Mouse (Mus musculus): ENCODE measurements at regions not wholly inside any gene's neighbourhood (a gene's known extent, or its start where the extent isn't known, plus 50 kb on each side); places are given as distances from the start of the nearest gene placed in this dataset.

DNA sequence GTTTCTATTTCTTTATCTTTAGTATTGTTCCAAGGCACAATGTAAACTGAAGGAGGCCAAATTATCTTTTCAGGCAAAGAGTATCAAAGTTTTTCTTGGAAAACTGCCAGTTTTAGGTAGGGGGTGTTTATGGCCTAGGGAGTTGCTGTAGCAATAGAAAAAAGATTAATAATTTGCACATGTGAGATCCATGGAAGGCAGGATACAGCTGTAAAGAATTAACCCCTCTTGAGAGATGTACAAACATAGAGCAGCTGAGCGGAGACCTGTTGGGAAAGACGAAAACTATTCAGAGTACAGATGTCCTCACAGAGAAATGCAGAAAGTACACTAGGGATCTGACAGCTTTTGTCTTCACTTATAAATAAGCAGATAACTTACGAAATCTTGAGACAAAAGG lies 176.8 kb downstream of the Fign start:
- Histone ChIP-seq H3K9me3 (replicated peaks; ENCODE audit: control insufficient read depth, low read length) (no peaks in the 10 kb centered on the region), H3K4me3 (ENCODE audit: low read depth, low read length) (no peak overlapping the region), H3K4me1 (ENCODE audit: control insufficient read depth, insufficient read depth, low read length) (no peaks in the 10 kb centered on the region), H3K36me3 (ENCODE audit: control insufficient read depth, insufficient read depth, low read length) (no peaks in the 10 kb centered on the region), H3K9ac (ENCODE audit: low read depth, low read length) (no peak overlapping the region), H3K4me2 (no peak overlapping the region), H3K27ac (ENCODE audit: low read depth, low read length) (no peak overlapping the region), H3K27me3 (ENCODE audit: control insufficient read depth, insufficient read depth, low read length) (no peaks in the 10 kb centered on the region)
- 53% methylated on average over 3 of the region's 3 CpGs for WGBS (ENCODE audit: insufficient replicate concordance)
- no peak for ATAC-seq (replicated peaks; ENCODE audit: insufficient number of reproducible peaks, low FRiP score, low TSS enrichment)

DNA sequence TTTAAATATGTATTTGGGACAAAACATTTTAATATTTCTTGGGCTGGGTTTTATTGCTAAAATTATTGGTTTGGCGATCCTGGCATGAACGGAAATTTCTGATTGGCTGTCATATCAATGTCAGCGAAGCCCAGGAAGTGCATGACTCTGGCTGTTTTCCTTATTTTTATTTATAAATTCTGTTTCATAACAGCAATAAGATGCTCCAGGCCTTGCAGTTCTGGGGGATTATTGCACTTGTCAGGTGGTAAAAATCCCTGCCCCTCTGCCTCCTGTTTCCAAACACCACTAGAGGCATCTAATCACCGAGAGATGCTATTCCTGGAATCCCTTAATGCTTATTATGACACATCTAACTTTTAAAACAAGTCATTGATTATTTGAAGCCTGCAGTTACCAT lies 177.8 kb downstream of the Fign start:
- 84% methylated on average over 4 of the region's 4 CpGs for WGBS (ENCODE audit: insufficient replicate concordance)
- no peak overlapping the region for H3K4me3 ChIP-seq (ENCODE audit: low read depth, low read length)
- no peaks in the 10 kb centered on the region for H3K27me3 ChIP-seq (ENCODE audit: control insufficient read depth, insufficient read depth, low read length)
- H3K27ac ChIP-seq (ENCODE audit: low read depth, low read length): no peak overlapping the region
- H3K36me3 ChIP-seq (ENCODE audit: control insufficient read depth, insufficient read depth, low read length): no peaks in the 10 kb centered on the region
- H3K4me2 ChIP-seq: no peak overlapping the region
- H3K9me3 ChIP-seq (replicated peaks; ENCODE audit: control insufficient read depth, low read length): no peaks in the 10 kb centered on the region
- no peak overlapping the region for H3K9ac ChIP-seq (ENCODE audit: low read depth, low read length)
- H3K4me1 ChIP-seq (ENCODE audit: control insufficient read depth, insufficient read depth, low read length): no peaks in the 10 kb centered on the region
- ATAC-seq (replicated peaks; ENCODE audit: insufficient number of reproducible peaks, low FRiP score, low TSS enrichment): no peak

DNA sequence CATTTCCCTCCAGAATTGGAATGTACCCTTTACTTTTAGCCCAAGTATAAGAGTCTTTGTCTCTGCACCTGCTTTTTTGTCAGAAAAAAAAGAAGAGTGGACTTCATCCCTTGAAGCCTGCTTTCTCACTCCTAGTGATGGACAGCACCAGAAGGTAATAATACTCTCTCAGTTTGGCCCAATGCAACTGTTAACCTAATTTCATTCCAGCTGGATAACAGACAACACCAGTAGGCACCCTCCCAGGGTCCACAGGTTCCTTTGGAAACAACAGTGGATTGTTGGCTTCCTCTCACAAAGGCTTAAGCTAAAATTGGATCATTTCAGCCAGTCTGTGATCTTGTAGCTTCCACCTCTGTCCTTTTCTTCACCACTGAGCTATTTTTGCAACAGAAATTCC lies 197.2 kb downstream of the Fign start:
- no peak overlapping the region for H3K27ac ChIP-seq (ENCODE audit: low read depth, low read length)
- H3K36me3 ChIP-seq (ENCODE audit: control insufficient read depth, insufficient read depth, low read length): no peaks in the 10 kb centered on the region
- no peak for ATAC-seq (replicated peaks; ENCODE audit: insufficient number of reproducible peaks, low FRiP score, low TSS enrichment)

DNA sequence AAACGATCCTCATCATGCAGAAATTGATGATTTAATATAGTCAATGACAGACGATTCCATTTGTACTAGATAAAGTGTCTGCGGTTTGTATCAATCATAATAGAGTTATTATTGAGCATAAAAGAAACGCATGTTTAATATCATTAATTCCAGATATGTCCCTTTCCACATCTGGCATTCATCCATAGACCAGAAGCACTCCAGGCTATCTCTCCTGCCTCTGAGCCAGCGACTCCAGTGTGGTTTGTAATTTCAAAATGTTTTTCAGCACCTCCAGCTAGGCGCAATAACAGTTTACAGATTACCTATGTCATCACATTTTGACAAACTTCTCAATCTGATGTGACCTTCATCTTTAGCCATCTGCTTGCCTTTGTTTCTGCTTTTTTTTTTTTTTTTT lies 219.4 kb downstream of the Fign start:
- H3K9ac ChIP-seq (ENCODE audit: low read depth, low read length): no peak overlapping the region
- WGBS (ENCODE audit: insufficient replicate concordance): 55% methylated on average over 6 of the region's 6 CpGs
- H3K36me3 ChIP-seq (ENCODE audit: control insufficient read depth, insufficient read depth, low read length): no peaks in the 10 kb centered on the region
- H3K9me3 ChIP-seq (replicated peaks; ENCODE audit: control insufficient read depth, low read length): no peaks in the 10 kb centered on the region
- no peak overlapping the region for H3K4me3 ChIP-seq (ENCODE audit: low read depth, low read length)
- H3K4me1 ChIP-seq (ENCODE audit: control insufficient read depth, insufficient read depth, low read length): no peaks in the 10 kb centered on the region
- no peak overlapping the region for H3K4me2 ChIP-seq
- no peak for ATAC-seq (replicated peaks; ENCODE audit: insufficient number of reproducible peaks, low FRiP score, low TSS enrichment)
- H3K27ac ChIP-seq (ENCODE audit: low read depth, low read length): no peak overlapping the region
- H3K27me3 ChIP-seq (ENCODE audit: control insufficient read depth, insufficient read depth, low read length): no peaks in the 10 kb centered on the region

More for the DNA sequence above, 197.2 kb downstream of the Fign start:
- Histone ChIP-seq H3K4me2 (no peak overlapping the region), H3K27me3 (ENCODE audit: control insufficient read depth, insufficient read depth, low read length) (no peaks in the 10 kb centered on the region), H3K9ac (ENCODE audit: low read depth, low read length) (no peak overlapping the region), H3K9me3 (replicated peaks; ENCODE audit: control insufficient read depth, low read length) (no peaks in the 10 kb centered on the region), H3K4me3 (ENCODE audit: low read depth, low read length) (no peak overlapping the region), H3K4me1 (ENCODE audit: control insufficient read depth, insufficient read depth, low read length) (no peaks in the 10 kb centered on the region)

DNA sequence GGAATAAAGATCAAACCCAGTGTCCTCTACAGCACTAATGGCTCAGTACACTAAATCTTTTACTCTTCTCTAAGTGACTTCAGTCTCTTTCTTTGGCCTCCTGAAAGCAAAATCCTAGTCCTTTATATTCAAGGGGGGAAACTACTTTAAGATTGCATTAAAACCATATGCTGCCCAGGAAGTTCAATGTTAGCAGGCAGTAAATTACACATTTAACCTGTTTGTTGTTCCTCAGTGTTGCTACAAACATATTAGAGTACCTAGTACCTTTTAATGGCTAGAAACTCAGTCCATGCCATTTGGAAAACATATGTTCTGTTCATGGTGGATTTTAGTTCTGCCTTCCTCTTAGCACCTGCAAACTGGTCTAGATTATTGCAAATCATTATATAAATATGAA lies 220.5 kb downstream of the Fign start:
- no peaks in the 10 kb centered on the region for H3K9me3 ChIP-seq (replicated peaks; ENCODE audit: control insufficient read depth, low read length)
- no peaks in the 10 kb centered on the region for H3K27me3 ChIP-seq (ENCODE audit: control insufficient read depth, insufficient read depth, low read length)
- ATAC-seq (replicated peaks; ENCODE audit: insufficient number of reproducible peaks, low FRiP score, low TSS enrichment): no peak

DNA sequence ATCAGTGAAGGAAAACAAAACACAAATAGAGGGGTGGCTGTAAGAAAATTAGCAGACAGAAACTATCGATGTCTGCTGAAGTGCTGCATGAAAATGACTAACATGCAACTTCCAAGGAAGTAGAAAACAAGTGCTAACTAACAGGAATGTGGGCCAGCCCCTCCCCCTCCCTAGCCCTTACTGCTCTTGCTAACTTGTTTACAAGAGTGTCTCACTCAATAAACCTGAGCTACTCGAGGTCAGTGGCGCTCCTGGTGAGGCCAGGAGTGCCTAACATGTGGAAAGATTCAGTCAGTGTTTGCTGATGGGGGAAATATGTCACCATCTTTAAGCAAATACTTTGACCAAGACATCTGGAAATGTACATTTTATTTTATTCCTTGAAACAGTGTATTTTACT lies 221.5 kb downstream of the Fign start:
- 13% methylated on average over 3 of the region's 3 CpGs for WGBS (ENCODE audit: insufficient replicate concordance)
- H3K4me2 ChIP-seq: no peak overlapping the region

More for the DNA sequence above, 220.5 kb downstream of the Fign start:
- H3K36me3 ChIP-seq (ENCODE audit: control insufficient read depth, insufficient read depth, low read length): no peaks in the 10 kb centered on the region
- no peaks in the 10 kb centered on the region for H3K4me1 ChIP-seq (ENCODE audit: control insufficient read depth, insufficient read depth, low read length)
- H3K9ac ChIP-seq (ENCODE audit: low read depth, low read length): no peak overlapping the region
- H3K4me2 ChIP-seq: no peak overlapping the region
- no peak overlapping the region for H3K4me3 ChIP-seq (ENCODE audit: low read depth, low read length)
- no peak overlapping the region for H3K27ac ChIP-seq (ENCODE audit: low read depth, low read length)

DNA sequence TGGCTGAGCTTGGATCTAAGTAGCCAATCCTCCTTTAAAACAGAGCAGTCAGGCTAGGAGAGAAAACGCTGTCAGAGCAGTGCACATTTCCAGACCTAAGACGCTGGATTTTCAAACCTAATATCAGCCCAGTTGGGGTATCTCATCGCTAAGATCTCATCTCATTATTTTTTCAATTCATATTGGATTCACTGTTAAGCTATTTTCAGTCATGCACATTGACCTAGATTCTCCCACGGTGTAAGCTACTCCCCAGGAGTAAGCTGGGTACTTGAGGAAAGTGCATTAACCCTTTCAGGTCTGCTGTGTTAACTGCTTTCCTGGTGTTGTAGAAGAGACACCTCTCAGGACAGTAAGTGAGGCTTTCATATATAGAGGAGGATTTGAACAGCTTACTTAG lies 222.7 kb downstream of the Fign start:
- H3K27me3 ChIP-seq (ENCODE audit: control insufficient read depth, insufficient read depth, low read length): no peaks in the 10 kb centered on the region
- H3K4me3 ChIP-seq (ENCODE audit: low read depth, low read length): no peak overlapping the region
- no peak overlapping the region for H3K4me2 ChIP-seq
- no peaks in the 10 kb centered on the region for H3K4me1 ChIP-seq (ENCODE audit: control insufficient read depth, insufficient read depth, low read length)
- H3K36me3 ChIP-seq (ENCODE audit: control insufficient read depth, insufficient read depth, low read length): no peaks in the 10 kb centered on the region
- H3K27ac ChIP-seq (ENCODE audit: low read depth, low read length): no peak overlapping the region
- WGBS (ENCODE audit: insufficient replicate concordance): 28% methylated on average over 4 of the region's 4 CpGs
- no peak overlapping the region for H3K9ac ChIP-seq (ENCODE audit: low read depth, low read length)
- ATAC-seq (replicated peaks; ENCODE audit: insufficient number of reproducible peaks, low FRiP score, low TSS enrichment): no peak
- no peaks in the 10 kb centered on the region for H3K9me3 ChIP-seq (replicated peaks; ENCODE audit: control insufficient read depth, low read length)

More for the DNA sequence above, 221.5 kb downstream of the Fign start:
- no peak for ATAC-seq (replicated peaks; ENCODE audit: insufficient number of reproducible peaks, low FRiP score, low TSS enrichment)
- Histone ChIP-seq H3K27ac (ENCODE audit: low read depth, low read length) (no peak overlapping the region), H3K9ac (ENCODE audit: low read depth, low read length) (no peak overlapping the region), H3K4me3 (ENCODE audit: low read depth, low read length) (no peak overlapping the region), H3K9me3 (replicated peaks; ENCODE audit: control insufficient read depth, low read length) (no peaks in the 10 kb centered on the region), H3K4me1 (ENCODE audit: control insufficient read depth, insufficient read depth, low read length) (no peaks in the 10 kb centered on the region), H3K27me3 (ENCODE audit: control insufficient read depth, insufficient read depth, low read length) (no peaks in the 10 kb centered on the region), H3K36me3 (ENCODE audit: control insufficient read depth, insufficient read depth, low read length) (no peaks in the 10 kb centered on the region)

DNA sequence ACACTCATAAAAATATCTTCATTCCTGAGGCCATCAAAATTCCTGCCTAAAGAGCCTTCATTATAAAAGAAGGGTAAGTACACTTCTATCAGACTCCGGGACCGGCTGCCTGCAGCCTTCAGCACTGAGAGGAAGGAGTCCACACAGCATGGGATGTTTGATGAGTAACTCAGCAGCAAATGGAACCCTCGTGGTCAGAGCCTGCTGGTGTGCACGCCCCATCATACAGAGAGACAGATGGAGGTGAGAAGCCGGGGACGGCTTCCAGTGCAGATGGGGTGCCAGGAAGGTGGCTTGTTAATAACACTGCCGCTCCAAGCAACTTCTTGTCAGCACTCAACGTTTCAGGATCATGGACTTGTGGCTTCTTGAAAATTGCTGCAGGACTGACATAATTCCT lies 231.3 kb downstream of the Fign start:
- WGBS (ENCODE audit: insufficient replicate concordance): 55% methylated on average over 8 of the region's 8 CpGs
- no peak overlapping the region for H3K4me2 ChIP-seq

DNA sequence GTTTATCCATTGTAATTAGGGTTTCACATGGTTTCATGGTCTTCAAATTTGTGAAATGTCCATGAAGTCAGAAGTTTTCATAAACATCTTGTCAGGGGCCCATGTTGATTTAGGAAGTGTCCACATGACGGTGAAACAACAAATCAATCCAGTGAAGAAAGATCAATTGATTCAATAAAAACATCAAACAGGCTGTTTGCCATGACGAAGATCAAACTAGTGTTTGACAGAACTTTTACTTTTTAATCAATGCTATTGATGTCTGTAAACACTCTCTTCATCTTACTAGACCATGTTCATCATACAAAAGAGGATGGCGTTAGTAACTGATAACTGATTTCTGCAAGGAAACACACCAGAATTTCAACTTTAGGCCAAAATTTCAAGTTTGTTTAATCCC lies 236.0 kb downstream of the Fign start:
- no peak overlapping the region for H3K4me2 ChIP-seq
- no peak for ATAC-seq (replicated peaks; ENCODE audit: insufficient number of reproducible peaks, low FRiP score, low TSS enrichment)
- H3K27ac ChIP-seq (ENCODE audit: low read depth, low read length): no peak overlapping the region
- H3K4me1 ChIP-seq (ENCODE audit: control insufficient read depth, insufficient read depth, low read length): no peaks in the 10 kb centered on the region
- WGBS (ENCODE audit: insufficient replicate concordance): 79% methylated on average over 3 of the region's 3 CpGs
- H3K4me3 ChIP-seq (ENCODE audit: low read depth, low read length): no peak overlapping the region
- H3K9ac ChIP-seq (ENCODE audit: low read depth, low read length): no peak overlapping the region
- no peaks in the 10 kb centered on the region for H3K27me3 ChIP-seq (ENCODE audit: control insufficient read depth, insufficient read depth, low read length)
- H3K9me3 ChIP-seq (replicated peaks; ENCODE audit: control insufficient read depth, low read length): no peaks in the 10 kb centered on the region
- no peaks in the 10 kb centered on the region for H3K36me3 ChIP-seq (ENCODE audit: control insufficient read depth, insufficient read depth, low read length)

More for the DNA sequence above, 231.3 kb downstream of the Fign start:
- no peak overlapping the region for H3K27ac ChIP-seq (ENCODE audit: low read depth, low read length)
- H3K4me1 ChIP-seq (ENCODE audit: control insufficient read depth, insufficient read depth, low read length): no peaks in the 10 kb centered on the region
- H3K27me3 ChIP-seq (ENCODE audit: control insufficient read depth, insufficient read depth, low read length): no peaks in the 10 kb centered on the region
- no peaks in the 10 kb centered on the region for H3K36me3 ChIP-seq (ENCODE audit: control insufficient read depth, insufficient read depth, low read length)
- no peaks in the 10 kb centered on the region for H3K9me3 ChIP-seq (replicated peaks; ENCODE audit: control insufficient read depth, low read length)
- ATAC-seq (replicated peaks; ENCODE audit: insufficient number of reproducible peaks, low FRiP score, low TSS enrichment): no peak
- H3K9ac ChIP-seq (ENCODE audit: low read depth, low read length): no peak overlapping the region
- H3K4me3 ChIP-seq (ENCODE audit: low read depth, low read length): no peak overlapping the region

Measured in heart, embryonic 11.5 days (tissue).